Mouse (Mus musculus): ENCODE measurements around the gene Trim10. TPM values are rescaled to one million over a fixed set of nuclear protein-coding genes. Genes with fewer than 3 reads are reported as not detected.
"Not testable (repeated sequence)": the region's sequence is repeated elsewhere in the genome, so short reads cannot be mapped to it uniquely, and the experiment has no call there.

Gene Trim10
- polyA plus RNA-seq, 1 experiment from 2014 or later: 1.2 TPM

DNA sequence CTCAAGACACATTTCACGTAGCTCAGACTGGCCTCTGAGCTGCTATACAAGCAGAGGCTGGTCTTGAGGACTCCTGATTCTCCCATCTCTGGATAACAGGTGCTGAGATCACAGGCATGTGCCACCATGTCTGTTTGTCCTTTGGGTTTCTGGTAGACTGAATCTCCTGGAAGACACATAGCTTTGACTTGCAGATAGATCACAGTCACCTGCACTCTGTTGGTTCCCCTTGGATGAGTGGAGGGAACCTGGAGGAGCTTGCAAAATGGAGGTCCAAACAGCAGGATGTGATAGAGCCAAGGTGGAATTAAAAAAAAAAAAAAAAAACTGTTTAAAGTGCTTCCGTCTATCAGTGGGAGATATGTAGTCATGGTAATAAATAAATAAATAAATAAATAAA, 538 bp upstream of the Trim10 start:
- H3K4me2 ChIP-seq (replicated peaks): no peak overlapping the region
- no peak for ATAC-seq (replicated peaks)
- 0 out of 2 replicates have a peak, but pooled peaks cover 7% of the 10 kb centered on the region for H3K27me3 ChIP-seq
- H3K27ac ChIP-seq (replicated peaks): no peak overlapping the region
- H3K9me3 ChIP-seq: no peaks in the 10 kb centered on the region
- H3K4me1 ChIP-seq: no peaks in the 10 kb centered on the region; the same call in 1 of the 2 replicates
- no peak overlapping the region for H3K9ac ChIP-seq (replicated peaks)
- H3K4me3 ChIP-seq: no peak overlapping the region
- no peaks in the 10 kb centered on the region for H3K36me3 ChIP-seq
- WGBS: 86% methylated on average over 2 of the region's 2 CpGs

- ATAC-seq (replicated peaks): no peak
- H3K27me3 ChIP-seq: 0 out of 2 replicates have a peak, but pooled peaks cover 7% of the 10 kb centered on the region
- H3K4me2 ChIP-seq (replicated peaks): no peak overlapping the region
- H3K9me3 ChIP-seq: no peaks in the 10 kb centered on the region
- 83% methylated on average over 25 of the region's 25 CpGs for WGBS
- no peaks in the 10 kb centered on the region; the same call in 1 of the 2 replicates for H3K4me1 ChIP-seq
- no peaks in the 10 kb centered on the region for H3K36me3 ChIP-seq
- H3K27ac ChIP-seq (replicated peaks): no peak overlapping the region
- no peak overlapping the region for H3K4me3 ChIP-seq
- H3K9ac ChIP-seq (replicated peaks): no peak overlapping the region
Observed at GRCm38 (mm10) chr17:36869955-36870810, 809 bp downstream of the Trim10 start.

DNA sequence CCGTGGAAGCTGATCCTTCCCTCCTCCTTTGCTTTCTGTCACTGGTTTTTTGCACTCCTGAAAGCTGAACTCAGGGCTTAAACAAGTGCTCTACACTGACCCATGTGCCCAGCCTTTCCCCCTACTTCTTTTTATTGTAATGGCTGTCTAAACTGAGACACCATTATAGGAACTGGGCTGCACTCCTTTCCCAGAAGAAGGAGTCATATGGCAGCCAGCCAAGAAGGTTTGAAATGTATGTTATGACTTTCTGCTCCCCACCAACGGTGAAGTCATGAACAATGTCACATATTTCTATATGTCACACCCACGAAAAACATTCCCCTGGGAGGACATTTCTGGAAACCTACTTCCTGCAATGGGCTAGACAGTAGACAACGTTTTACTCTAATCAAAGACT, 5.3 kb downstream of the Trim10 start:
- no peaks in the 10 kb centered on the region for H3K9me3 ChIP-seq
- H3K9ac ChIP-seq (replicated peaks): no peak overlapping the region
- no peak overlapping the region for H3K4me3 ChIP-seq
- no peaks in the 10 kb centered on the region for H3K36me3 ChIP-seq
- H3K4me1 ChIP-seq: no peaks in the 10 kb centered on the region
- no peak for ATAC-seq (replicated peaks)
- no peak overlapping the region for H3K4me2 ChIP-seq (replicated peaks)
- no peak overlapping the region for H3K27ac ChIP-seq (replicated peaks)
- H3K27me3 ChIP-seq: no peaks in the 10 kb centered on the region
- WGBS: 72% methylated on average over 4 of the region's 4 CpGs

GRCm38 (mm10) chr17:36883350-36883749, 14.0 kb downstream of the Trim10 start:
- H3K4me2 ChIP-seq (replicated peaks): no peak overlapping the region
- ATAC-seq (replicated peaks): no peak
- 73% methylated on average over 2 of the region's 2 CpGs for WGBS
- H3K4me1 ChIP-seq: no peaks in the 10 kb centered on the region
- H3K27me3 ChIP-seq: no peaks in the 10 kb centered on the region
- no peak overlapping the region for H3K4me3 ChIP-seq
- no peak overlapping the region for H3K9ac ChIP-seq (replicated peaks)
- no peaks in the 10 kb centered on the region for H3K9me3 ChIP-seq
- no peaks in the 10 kb centered on the region for H3K36me3 ChIP-seq
- no peak overlapping the region for H3K27ac ChIP-seq (replicated peaks)

- H3K9ac ChIP-seq (replicated peaks): no peak overlapping the region
- no peak overlapping the region for H3K4me2 ChIP-seq (replicated peaks)
- 94% methylated on average over 12 of the region's 12 CpGs for WGBS
- no peaks in the 10 kb centered on the region for H3K36me3 ChIP-seq
- no peak overlapping the region for H3K4me3 ChIP-seq
- H3K9me3 ChIP-seq: no peaks in the 10 kb centered on the region
- no peak for ATAC-seq (replicated peaks)
- H3K27ac ChIP-seq (replicated peaks): no peak overlapping the region
- H3K4me1 ChIP-seq: no peaks in the 10 kb centered on the region
- H3K27me3 ChIP-seq: no peaks in the 10 kb centered on the region
Observed at GRCm38 (mm10) chr17:36885132-36885790, 15.9 kb downstream of the Trim10 start.

DNA sequence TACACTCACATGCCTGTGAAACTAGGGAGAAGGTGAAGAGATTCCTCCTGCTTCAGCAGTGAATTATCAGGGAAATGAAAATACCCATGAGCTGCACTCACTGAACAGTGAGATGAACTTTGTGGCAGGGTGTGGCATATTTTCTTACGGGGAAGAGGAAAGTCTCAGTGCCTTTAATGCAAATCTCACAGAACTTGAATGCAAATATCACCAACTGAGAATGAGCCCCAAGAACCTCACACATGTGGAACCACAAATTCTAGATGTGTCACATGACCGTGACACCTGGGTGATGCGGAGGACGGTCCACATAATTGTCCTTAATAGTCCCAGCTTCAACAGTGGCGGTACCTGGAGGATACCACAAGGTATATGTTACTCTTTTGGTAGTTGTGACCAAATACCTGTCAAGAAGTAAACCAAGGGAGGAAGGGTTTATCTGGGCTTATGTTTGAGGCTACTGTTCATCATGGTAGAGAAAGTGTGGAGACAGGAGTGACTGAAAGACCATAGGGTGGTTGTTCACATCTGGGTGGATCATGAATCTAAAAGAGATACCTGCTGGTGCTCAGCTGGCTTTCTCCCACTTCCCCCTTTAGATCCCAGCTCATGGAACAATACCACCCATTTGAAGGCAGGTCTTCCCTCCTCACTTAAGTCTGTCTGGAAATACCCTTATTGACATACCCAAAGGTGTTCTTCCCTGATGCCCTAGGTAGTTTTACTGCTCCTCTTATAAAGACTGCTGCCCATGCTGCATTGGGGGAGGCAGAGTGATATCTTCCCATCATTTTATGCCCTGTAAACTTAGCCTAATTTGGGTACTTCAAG, 20.9 kb downstream of the Trim10 start, which contains the start of gene Trim40:
TSS of gene Trim40 (minus strand) at position 51 of the 831 bp plus-strand sequence.
- ATAC-seq (replicated peaks): no peak
- Histone ChIP-seq H3K4me3 (no peak within 1 kb of the TSS), H3K27me3 (no peaks in the 10 kb centered on the region; the same call in 1 of the 2 replicates), H3K9ac (replicated peaks) (no peak within 1 kb of the TSS), H3K4me1 (no peaks in the 10 kb centered on the region), H3K4me2 (replicated peaks) (no peak within 1 kb of the TSS), H3K36me3 (no peaks in the 10 kb centered on the region), H3K27ac (replicated peaks) (no peak within 1 kb of the TSS), H3K9me3 (no peaks in the 10 kb centered on the region)
- 86% methylated on average over 5 of the region's 5 CpGs for WGBS

- H3K36me3 ChIP-seq; ATAC-seq (replicated peaks); H3K27me3 ChIP-seq; H3K9ac ChIP-seq (replicated peaks); H3K4me1 ChIP-seq; H3K27ac ChIP-seq (replicated peaks); H3K4me3 ChIP-seq; H3K4me2 ChIP-seq (replicated peaks); H3K9me3 ChIP-seq: not testable (repeated sequence)
- 96% methylated on average over 1 of the region's 1 CpGs for WGBS
Observed at GRCm38 (mm10) chr17:36891496-36891895, 22.1 kb downstream of the Trim10 start.

DNA sequence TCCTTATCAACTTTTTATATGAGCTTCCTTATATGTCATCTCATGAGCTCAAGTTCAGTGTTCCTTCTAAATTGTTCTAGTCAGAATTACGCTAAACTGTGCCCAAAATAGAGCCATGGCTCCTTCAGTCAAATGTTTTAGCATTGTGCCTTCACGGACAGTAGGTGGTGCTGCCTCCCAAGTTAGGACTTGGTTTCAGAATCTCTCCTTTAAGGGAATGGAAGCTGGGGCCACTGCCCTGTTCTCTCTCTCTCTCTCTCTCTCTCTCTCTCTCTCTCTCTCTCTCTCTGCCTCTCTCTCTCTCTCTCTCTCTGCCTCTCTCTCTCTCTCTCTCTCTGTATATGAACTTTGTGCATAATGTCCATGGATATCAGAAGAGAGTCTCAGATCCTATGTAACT, 23.0 kb downstream of the Trim10 start:
- Histone ChIP-seq H3K36me3 (no peaks in the 10 kb centered on the region), H3K4me2 (replicated peaks) (no peak overlapping the region), H3K27ac (replicated peaks) (no peak overlapping the region), H3K9ac (replicated peaks) (no peak overlapping the region), H3K4me1 (no peaks in the 10 kb centered on the region), H3K4me3 (no peak overlapping the region), H3K9me3 (no peaks in the 10 kb centered on the region), H3K27me3 (no peaks in the 10 kb centered on the region; the same call in 1 of the 2 replicates)
- ATAC-seq (replicated peaks): 0 out of 2 replicates have a peak, but pooled peaks have one; percentile 41
- WGBS: 12% methylated on average over 2 of the region's 2 CpGs

- H3K36me3 ChIP-seq: no peaks in the 10 kb centered on the region
- H3K9me3 ChIP-seq: no peaks in the 10 kb centered on the region
- no peak overlapping the region for H3K4me3 ChIP-seq
- no peaks in the 10 kb centered on the region for H3K4me1 ChIP-seq
- no peaks in the 10 kb centered on the region; the same call in 1 of the 2 replicates for H3K27me3 ChIP-seq
- no peak overlapping the region for H3K27ac ChIP-seq (replicated peaks)
- H3K9ac ChIP-seq (replicated peaks): no peak overlapping the region
- 82% methylated on average over 5 of the region's 5 CpGs for WGBS
- no peak for ATAC-seq (replicated peaks)
- no peak overlapping the region for H3K4me2 ChIP-seq (replicated peaks)
Observed at GRCm38 (mm10) chr17:36893387-36893786, 24.0 kb downstream of the Trim10 start.

DNA sequence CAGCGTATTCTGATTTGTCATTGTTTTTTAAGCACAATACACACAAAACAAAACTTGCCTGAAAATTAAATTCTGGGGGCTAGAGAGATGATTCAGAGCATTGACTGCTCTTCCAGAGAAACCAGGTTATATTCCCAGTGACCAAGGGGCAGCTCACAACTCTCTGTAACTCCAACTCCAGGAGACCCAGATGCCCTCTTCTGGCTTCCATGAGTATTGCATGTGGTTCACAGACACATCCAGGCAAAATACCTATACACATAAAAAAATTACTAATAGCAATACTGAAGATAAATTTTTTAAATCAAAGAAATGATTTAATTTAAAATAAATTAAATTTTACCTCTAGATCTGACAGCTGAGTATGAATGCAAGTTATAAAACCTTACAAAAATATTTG, 27.2 kb downstream of the Trim10 start:
- no peak for ATAC-seq (replicated peaks)
- 100% methylated on average over 1 of the region's 1 CpGs for WGBS

DNA sequence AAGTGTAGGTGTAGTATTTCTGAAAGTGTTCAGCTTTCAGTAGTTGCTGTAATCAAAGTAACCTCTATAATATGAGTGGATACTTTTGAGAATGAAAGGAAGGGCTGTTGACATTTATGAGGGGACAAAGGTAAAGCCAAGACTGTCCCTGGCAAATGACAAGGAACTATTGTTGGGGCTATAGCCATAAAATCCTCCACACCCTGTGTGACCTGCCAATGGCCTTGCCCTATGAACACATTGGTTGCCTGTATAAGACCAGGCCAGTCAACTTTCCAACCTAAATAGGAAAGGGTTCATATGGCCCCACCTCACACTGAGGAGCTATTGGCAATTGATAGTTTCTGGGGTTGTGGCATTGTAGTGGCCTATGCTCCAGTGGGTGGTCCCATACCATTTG, 27.7 kb downstream of the Trim10 start:
- Histone ChIP-seq H3K27ac (replicated peaks) (no peak overlapping the region), H3K4me3 (no peak overlapping the region), H3K9ac (replicated peaks) (no peak overlapping the region), H3K36me3 (no peaks in the 10 kb centered on the region), H3K9me3 (no peaks in the 10 kb centered on the region), H3K27me3 (no peaks in the 10 kb centered on the region), H3K4me2 (replicated peaks) (no peak overlapping the region), H3K4me1 (no peaks in the 10 kb centered on the region)
- no peak for ATAC-seq (replicated peaks)

More for the DNA sequence above, 27.2 kb downstream of the Trim10 start:
- Histone ChIP-seq H3K4me1 (no peaks in the 10 kb centered on the region), H3K27ac (replicated peaks) (no peak overlapping the region), H3K27me3 (no peaks in the 10 kb centered on the region), H3K9ac (replicated peaks) (no peak overlapping the region), H3K4me3 (no peak overlapping the region), H3K9me3 (no peaks in the 10 kb centered on the region), H3K4me2 (replicated peaks) (no peak overlapping the region), H3K36me3 (no peaks in the 10 kb centered on the region)
